Mouse (Mus musculus) embryonic fibroblast, embryonic 13.5 days (primary cell): ENCODE results near the gene Pafah2.

Source experiments
- CTCF ChIP-seq: IDR thresholded peaks from 2 replicates; pipeline ENCODE4 v1.5.1; 2011; ENCODE audit warnings: mild to moderate bottlenecking, control low read depth, low read length, moderate library complexity, borderline replicate concordance; ENCODE audit not compliant: insufficient read depth
- POLR2A ChIP-seq: IDR thresholded peaks from 2 replicates; pipeline ENCODE4 v1.6.1; 2011; ENCODE audit warnings: low read depth, mild to moderate bottlenecking, control low read depth, low read length, moderate library complexity

- TF ChIP-seq CTCF (no peak), POLR2A (no peak)
Observed at GRCm38 (mm10) chr4:134403721-134404120, 7.6 kb downstream of the Pafah2 start.
